Mouse (Mus musculus): Measurements from ENCODE around the gene Abhd15. TPM values are rescaled to one million over a fixed set of nuclear protein-coding genes. Genes with fewer than 3 reads are reported as not detected.
"Not testable (repeated sequence)": the region's sequence is repeated elsewhere in the genome, so short reads cannot be mapped to it uniquely, and the experiment has no call there.

The Abhd15 gene
- total RNA-seq, 2 experiments from 2014 or later: 26.1 to 27.5 TPM

DNA sequence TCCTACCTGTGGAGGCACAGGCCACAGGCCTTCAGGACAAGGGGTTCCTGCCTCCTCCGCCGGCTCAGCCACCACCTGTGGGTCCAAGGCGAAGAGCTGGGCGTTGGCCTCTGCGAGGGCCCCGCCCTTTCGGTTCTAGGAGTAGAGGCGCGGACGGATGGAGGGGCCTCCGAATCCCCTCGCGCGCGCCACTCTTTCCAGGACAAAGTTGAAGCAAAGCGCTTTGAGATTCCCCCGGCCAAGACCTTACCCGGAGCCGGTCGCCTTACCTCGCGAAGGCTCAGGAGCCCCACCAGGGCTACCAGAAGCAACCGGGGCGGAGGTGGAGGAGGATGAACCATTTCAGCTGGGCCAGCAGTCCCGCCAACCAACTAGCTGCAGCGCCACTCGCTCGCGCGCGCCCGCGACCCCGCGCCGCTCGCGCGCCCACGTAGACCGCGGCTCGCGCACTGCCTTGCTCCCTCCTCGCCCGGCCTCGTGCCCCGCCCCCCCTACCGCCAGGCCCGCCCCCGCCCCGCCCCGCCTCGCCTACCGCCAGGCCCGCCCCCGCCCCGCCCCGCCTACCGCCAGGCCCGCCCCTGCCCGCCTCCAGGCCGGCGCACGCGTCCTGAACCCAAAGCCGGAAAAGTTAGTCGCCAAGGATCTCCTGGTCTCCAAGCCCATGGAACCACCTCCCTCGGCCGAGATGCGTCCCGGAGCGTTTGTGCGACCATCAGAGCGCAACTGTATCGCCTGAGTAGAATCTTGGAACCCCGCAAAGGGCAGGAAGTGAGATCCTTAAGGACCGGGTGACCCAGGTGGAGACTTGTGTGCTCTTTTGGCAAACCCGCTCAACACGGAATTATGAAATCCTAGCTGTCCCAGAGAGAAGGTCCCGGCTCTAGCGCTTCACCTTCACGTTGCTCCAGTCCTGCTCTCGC lies 1.8 kb upstream of the Abhd15 start:
- DNase-seq: peak; percentile 92

GRCm38 (mm10) chr11:77513811-77514170 lies 1.1 kb upstream of the Abhd15 start:
- DNase-seq: no peak

DNA sequence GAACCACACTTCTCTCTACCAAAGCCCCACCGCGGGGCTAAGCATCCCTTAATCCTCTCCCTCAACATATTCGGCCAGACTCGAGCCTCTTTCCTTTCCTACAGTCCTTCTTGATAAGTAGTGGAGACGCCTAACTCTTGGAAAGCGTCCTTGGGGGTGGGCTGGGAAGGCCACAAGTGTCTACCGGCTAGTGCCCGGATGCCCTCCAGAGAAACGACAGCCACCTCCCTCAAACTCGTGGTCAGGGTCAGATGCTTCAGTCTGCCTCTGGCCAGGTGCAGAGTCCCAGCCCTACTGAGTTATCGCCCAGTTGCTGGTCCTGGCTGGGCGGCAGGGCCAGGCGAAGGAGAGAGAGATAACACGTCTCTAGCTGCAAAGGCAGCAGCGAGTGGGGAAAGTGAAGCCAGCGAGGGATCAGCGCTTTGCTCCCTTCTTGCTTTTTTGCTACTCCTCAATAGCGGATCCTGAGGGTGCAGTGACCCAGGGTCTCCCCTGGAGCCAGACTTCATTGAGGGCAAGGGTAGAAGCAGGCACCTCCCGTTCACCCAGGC lies 565 bp upstream of the Abhd15 start:
- no peak for DNase-seq

GRCm38 (mm10) chr11:77515637-77516552 lies 974 bp downstream of the Abhd15 start, which contains the start of gene Trp53i13:
TSS of gene Trp53i13 (minus strand) at chr11:77515980.
- peak; percentile 69 for DNase-seq

- peak; percentile 36 for DNase-seq
Measured at GRCm38 (mm10) chr11:77516553-77517425, 1.9 kb downstream of the Abhd15 start.

DNA sequence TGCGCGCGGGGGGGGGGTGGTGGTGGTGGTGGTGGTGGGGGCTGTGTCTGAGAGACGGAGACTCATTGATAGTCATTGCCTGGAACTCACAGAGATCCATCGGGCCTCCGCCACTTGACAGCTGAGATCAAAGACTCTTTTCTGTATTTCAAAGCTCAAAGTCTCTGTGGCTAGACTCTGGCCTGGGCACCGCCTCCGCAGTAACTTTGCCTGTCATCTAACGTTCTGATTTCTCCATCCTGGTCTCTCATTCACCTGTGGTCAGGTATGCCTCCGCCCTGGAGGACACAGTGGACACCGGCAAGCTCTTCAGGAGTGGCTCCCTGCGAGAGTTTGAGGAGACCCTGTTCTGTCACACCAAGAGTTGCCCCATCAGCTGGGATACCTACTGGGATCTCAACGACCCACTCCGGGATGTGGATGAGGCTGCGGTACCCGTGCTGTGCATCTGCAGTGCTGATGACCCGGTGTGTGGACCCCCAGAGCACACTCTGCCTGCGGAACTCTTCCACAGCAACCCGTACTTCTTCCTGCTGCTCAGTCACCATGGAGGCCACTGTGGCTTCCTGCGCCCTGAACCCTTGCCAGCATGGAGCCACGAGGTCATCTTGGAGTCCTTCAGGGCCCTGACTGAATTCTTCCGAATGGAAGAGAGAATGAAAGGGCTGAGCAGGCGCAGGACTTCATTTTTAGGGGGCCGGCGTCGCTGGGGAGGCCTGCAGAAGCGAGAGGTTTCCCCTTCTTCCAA lies 3.3 kb downstream of the Abhd15 start:
- DNase-seq: peak; percentile 58

DNA sequence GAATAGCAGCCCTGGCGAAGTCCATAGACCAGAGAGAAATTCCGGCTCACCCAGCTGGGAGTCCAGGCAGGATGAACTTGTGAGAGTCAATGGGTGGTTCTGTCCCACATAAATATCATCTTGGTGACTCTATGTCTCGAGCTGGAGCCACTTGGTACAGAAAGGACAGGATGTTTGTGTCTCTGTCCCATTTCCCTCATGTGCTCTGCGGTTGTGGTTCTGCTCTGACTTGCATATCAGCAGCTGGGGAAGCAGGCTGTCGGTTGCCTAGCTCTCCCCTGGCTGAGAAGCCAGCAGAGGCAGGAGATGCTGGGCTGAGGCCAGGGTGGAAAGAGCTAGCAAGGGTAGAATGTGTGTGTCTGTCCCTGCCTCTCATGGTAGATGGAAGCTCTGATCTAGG lies 4.1 kb downstream of the Abhd15 start, which contains the start of gene Gm10392:
TSS of gene Gm10392 (minus strand) at position 156 of the 400 bp plus-strand sequence.
- no peak for DNase-seq

- DNase-seq: no peak
Measured at GRCm38 (mm10) chr11:77520601-77521529, 5.9 kb downstream of the Abhd15 start.

- no peak for DNase-seq
Measured at GRCm38 (mm10) chr11:77525804-77526486, 11.0 kb downstream of the Abhd15 start.

DNA sequence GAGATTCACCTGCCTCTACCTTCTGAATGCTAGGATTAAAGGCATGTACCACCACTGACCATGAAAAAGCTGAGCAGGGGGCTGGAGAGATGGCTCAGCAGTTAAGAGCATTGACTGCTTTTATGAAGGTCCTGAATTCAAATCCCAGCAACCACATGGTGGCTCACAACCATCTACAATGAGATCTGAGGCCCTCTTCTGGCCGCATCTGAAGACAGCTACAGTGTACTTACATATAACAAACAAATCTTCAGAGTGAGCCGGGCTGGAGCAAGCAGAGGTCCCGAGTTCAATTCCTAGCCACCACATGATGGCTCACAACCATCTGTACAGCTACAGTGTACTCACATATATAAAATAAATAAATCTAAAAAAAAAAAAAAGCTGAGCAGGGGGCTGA lies 13.5 kb downstream of the Abhd15 start:
- not testable (repeated sequence) for DNase-seq

DNA sequence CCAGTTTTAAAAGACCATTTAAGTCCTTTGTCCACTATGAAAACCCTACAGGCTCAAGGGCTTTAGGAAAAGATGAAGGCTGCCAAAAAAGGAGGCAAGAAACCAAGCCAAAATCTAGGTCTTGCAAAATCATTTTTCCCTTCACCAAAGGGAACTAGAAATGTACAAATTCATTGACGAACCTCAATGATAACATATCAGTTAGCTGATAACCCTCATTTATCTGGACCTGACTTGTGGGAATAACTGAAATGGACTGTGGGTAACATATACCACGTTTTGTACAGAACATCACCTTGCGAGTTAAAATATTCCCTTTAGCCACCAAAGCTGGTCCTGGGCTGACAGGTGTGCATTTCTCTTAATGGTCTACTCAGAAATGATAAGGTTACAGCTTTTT lies 14.7 kb downstream of the Abhd15 start:
- DNase-seq: no peak

- DNase-seq: no peak
Measured at GRCm38 (mm10) chr11:77530862-77531261, 15.9 kb downstream of the Abhd15 start.

- no peak for DNase-seq
Measured at GRCm38 (mm10) chr11:77532202-77532846, 17.4 kb downstream of the Abhd15 start.

- DNase-seq: no peak
Measured at GRCm38 (mm10) chr11:77545261-77545660, 30.3 kb downstream of the Abhd15 start.

DNA sequence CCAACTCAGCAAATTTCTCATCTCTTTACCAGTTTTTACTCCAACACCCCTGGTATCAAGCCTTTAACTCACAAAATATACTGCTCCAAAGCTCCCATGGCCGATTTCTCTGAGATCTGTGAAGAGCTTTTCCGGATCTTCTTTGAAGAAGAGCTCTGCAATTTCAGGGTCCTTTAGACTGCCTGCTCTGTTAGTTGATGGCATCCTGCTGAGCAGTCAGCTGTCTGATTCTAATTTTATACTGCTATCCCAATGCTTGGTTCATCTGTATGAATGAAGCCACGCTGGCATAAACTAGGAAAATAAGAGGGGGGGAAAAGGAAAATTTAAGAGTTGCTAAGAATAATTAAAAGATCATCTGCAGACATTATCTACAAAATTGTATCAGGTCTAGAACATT lies 70.3 kb downstream of the Abhd15 start:
- no peak for DNase-seq

Measured in adrenal gland, postnatal 10 days (tissue).